Mouse (Mus musculus): ENCODE data around the gene Jak1. TPM values are rescaled to one million over a fixed set of nuclear protein-coding genes. Genes with fewer than 3 reads are reported as not detected.

Jak1 gene
- polyA plus RNA-seq, 1 experiment from 2014 or later, result 81.7 TPM

DNA sequence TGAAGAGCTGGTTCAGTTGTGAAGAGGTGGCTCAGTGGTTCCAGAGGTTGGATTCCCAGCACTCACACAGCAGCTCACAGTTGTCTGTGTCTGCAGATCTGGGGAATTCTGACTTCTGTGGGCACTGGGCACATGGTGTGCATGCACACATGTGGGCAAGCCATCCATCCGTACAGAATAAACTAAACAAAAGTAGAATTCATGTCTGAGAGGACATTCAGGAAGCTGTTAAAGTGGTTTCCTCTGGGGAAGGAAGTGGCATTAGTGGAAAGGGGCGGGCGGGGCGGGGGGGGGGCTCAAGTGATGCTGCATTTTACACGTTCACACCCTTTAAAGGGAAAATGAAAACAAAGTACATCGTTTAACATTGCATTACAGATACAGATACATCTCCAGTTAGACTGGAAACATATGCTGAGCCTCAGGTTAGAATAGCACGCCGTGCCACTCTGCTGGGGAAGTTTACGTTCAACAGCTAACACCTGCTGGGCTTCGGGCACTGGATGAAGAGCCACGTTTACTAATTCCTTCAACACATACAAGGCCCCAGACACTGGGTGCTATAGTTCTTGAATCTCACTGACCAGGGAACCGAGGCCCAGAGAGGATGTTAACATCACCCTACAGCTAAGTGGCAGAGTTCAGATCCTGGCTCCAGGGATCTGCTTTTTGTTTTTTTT is 33.4 kb upstream of the Jak1 start:
- WGBS, result 61% methylated on average over 12 of the region's 12 CpGs
- no peaks in the 10 kb centered on the region for H3K9me3 ChIP-seq (ENCODE audit: control insufficient read depth, low read length)
- H3K9ac ChIP-seq (ENCODE audit: low read length), result no peak overlapping the region
- H3K4me2 ChIP-seq (ENCODE audit: low read depth, low read length), result no peak overlapping the region
- H3K4me3 ChIP-seq (ENCODE audit: low read length), result no peak overlapping the region
- no peaks in the 10 kb centered on the region for H3K27me3 ChIP-seq (ENCODE audit: control insufficient read depth, insufficient read depth, low read depth, low read length)
- H3K36me3 ChIP-seq (ENCODE audit: control insufficient read depth, insufficient read depth, low read length), result no peaks in the 10 kb centered on the region
- no peaks in the 10 kb centered on the region; the same call in 1 of the 2 replicates for H3K4me1 ChIP-seq (replicated peaks; ENCODE audit: control insufficient read depth, insufficient read depth, low read length)
- H3K27ac ChIP-seq (ENCODE audit: low read length), result no peak overlapping the region
- no peak for ATAC-seq (ENCODE audit: low read depth)

DNA sequence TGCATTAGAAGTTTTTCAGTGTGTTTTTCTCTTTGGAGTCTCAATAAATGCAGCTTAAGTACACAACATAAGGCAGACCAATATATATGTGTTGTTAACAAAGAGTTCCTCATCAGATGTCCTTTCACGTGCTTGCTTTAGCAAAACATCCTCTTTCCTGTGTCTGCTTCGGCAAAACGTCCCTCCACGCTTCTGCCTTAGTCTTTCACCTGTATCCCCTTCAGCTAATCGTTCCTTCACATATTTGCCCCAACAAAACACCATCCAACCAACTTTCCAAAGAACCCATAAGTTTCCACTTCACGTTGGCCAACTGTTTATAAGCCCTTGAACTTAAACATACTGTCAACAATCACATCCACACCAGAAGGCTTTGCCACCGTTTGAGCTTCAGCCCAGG is 31.8 kb upstream of the Jak1 start:
- H3K27ac ChIP-seq (ENCODE audit: low read length), result no peak overlapping the region
- H3K27me3 ChIP-seq (ENCODE audit: control insufficient read depth, insufficient read depth, low read depth, low read length), result no peaks in the 10 kb centered on the region
- H3K4me2 ChIP-seq (ENCODE audit: low read depth, low read length), result no peak overlapping the region
- no peaks in the 10 kb centered on the region for H3K36me3 ChIP-seq (ENCODE audit: control insufficient read depth, insufficient read depth, low read length)
- no peaks in the 10 kb centered on the region for H3K9me3 ChIP-seq (ENCODE audit: control insufficient read depth, low read length)
- H3K4me1 ChIP-seq (replicated peaks; ENCODE audit: control insufficient read depth, insufficient read depth, low read length), result peaks cover 6% of the 10 kb centered on the region; the same call in 1 of the 2 replicates
- ATAC-seq (ENCODE audit: low read depth), result no peak
- H3K9ac ChIP-seq (ENCODE audit: low read length), result no peak overlapping the region
- H3K4me3 ChIP-seq (ENCODE audit: low read length), result no peak overlapping the region
- WGBS, result 54% methylated on average over 7 of the region's 7 CpGs

DNA sequence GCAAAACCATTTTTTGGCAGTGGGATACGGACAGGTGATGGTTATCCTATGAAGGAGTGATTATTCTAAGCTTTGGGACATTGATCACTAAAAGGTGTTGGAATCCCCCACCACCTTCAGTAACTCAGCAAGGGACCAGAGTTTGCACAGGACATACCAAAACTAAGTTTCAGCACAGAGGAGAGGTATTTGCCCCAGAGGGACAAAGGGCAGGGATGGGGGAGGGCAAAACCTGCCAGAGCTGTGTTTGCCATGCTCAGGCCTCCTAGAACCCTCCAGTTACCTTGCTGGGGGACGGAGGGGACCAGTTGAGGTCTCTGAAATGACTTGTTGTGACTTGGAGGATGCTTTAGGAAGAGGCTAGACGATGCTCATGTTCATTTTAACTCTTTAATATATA is 30.7 kb upstream of the Jak1 start:
- 70% methylated on average over 3 of the region's 3 CpGs for WGBS
- H3K36me3 ChIP-seq (ENCODE audit: control insufficient read depth, insufficient read depth, low read length), result no peaks in the 10 kb centered on the region
- no peak overlapping the region for H3K9ac ChIP-seq (ENCODE audit: low read length)
- no peaks in the 10 kb centered on the region for H3K9me3 ChIP-seq (ENCODE audit: control insufficient read depth, low read length)
- H3K4me3 ChIP-seq (ENCODE audit: low read length), result no peak overlapping the region
- no peak for ATAC-seq (ENCODE audit: low read depth)
- no peak overlapping the region for H3K27ac ChIP-seq (ENCODE audit: low read length)
- H3K4me1 ChIP-seq (replicated peaks; ENCODE audit: control insufficient read depth, insufficient read depth, low read length), result peaks cover 6% of the 10 kb centered on the region; the same call in 1 of the 2 replicates
- no peak overlapping the region for H3K4me2 ChIP-seq (ENCODE audit: low read depth, low read length)
- H3K27me3 ChIP-seq (ENCODE audit: control insufficient read depth, insufficient read depth, low read depth, low read length), result no peaks in the 10 kb centered on the region

DNA sequence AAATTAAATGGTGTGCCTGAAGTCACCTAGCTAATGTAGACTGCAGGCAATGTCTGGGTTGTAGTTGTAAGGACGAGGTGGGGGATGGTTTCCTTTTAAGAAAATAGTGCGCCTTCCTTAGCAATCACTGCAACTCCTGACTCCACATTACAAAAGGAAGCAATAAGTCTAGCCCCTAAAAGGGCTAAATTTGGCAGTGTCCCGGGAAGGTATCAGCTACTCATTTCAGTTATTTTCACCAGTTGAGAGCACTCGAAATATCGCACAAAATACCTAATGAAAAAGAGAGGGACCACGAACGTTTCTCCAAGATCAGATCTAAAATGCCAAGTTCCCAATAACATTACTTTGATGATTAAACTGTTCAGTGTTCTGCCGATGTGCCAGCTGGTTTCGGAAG is 28.6 kb upstream of the Jak1 start:
- Histone ChIP-seq H3K4me1 (replicated peaks; ENCODE audit: control insufficient read depth, insufficient read depth, low read length) (peaks cover 6% of the 10 kb centered on the region; the same call in 1 of the 2 replicates), H3K9me3 (ENCODE audit: control insufficient read depth, low read length) (no peaks in the 10 kb centered on the region), H3K4me2 (ENCODE audit: low read depth, low read length) (no peak overlapping the region), H3K36me3 (ENCODE audit: control insufficient read depth, insufficient read depth, low read length) (no peaks in the 10 kb centered on the region), H3K27ac (ENCODE audit: low read length) (no peak overlapping the region), H3K4me3 (ENCODE audit: low read length) (peak overlapping the region; percentile 56; the same call in 1 of the 2 replicates), H3K9ac (ENCODE audit: low read length) (no peak overlapping the region), H3K27me3 (ENCODE audit: control insufficient read depth, insufficient read depth, low read depth, low read length) (no peaks in the 10 kb centered on the region)
- ATAC-seq (ENCODE audit: low read depth), result no peak
- 47% methylated on average over 9 of the region's 9 CpGs for WGBS

DNA sequence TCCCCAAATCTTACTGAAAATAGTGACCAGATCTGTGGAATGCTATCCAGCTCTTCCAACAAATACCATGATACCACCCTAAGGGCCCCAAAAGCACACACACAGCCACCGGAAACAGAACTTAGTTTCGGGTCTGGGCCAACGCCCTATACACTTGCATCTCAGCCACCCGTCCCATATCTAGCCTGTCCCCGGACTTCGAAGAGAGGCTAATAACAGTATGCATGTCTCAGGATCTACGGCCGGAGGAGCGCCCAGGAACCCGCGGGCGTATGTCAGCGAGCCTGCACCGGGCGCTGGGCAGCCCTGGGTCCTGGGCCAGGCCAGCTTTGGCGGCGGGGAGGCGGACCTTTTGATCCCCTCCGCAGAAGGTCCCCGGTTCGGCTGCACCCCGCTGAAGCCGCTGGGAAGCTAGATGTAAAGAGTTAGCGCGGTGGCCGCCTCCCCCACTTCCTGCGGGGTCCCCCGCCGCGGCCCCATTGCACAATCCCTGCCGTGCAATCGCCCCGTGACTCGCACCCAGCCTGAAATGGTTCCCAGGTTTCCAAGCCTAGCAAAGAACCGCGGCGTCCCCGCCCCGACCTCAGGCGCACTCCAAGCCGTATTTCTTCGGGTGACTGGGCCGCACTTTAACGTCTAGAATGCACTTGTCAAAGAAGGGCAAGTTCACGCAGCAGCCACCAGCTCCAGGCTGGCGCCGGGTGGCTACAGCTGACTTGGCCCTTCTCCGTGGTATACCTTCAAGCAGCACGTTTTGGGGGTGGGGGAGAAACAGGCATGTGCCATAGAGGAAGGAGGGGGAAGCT is 27.9 kb upstream of the Jak1 start:
- peak; percentile 57 for ATAC-seq (ENCODE audit: low read depth)
- WGBS, result 1% methylated on average over 49 of the region's 49 CpGs
- Histone ChIP-seq H3K27me3 (ENCODE audit: control insufficient read depth, insufficient read depth, low read depth, low read length) (no peaks in the 10 kb centered on the region), H3K36me3 (ENCODE audit: control insufficient read depth, insufficient read depth, low read length) (no peaks in the 10 kb centered on the region), H3K4me2 (ENCODE audit: low read depth, low read length) (peak overlapping the region; percentile 95), H3K9me3 (ENCODE audit: control insufficient read depth, low read length) (no peaks in the 10 kb centered on the region), H3K4me3 (ENCODE audit: low read length) (peak overlapping the region; percentile 56), H3K27ac (ENCODE audit: low read length) (peak overlapping the region; percentile 88), H3K9ac (ENCODE audit: low read length) (peak overlapping the region; percentile 67), H3K4me1 (replicated peaks; ENCODE audit: control insufficient read depth, insufficient read depth, low read length) (peaks cover 6% of the 10 kb centered on the region; the same call in 1 of the 2 replicates)

DNA sequence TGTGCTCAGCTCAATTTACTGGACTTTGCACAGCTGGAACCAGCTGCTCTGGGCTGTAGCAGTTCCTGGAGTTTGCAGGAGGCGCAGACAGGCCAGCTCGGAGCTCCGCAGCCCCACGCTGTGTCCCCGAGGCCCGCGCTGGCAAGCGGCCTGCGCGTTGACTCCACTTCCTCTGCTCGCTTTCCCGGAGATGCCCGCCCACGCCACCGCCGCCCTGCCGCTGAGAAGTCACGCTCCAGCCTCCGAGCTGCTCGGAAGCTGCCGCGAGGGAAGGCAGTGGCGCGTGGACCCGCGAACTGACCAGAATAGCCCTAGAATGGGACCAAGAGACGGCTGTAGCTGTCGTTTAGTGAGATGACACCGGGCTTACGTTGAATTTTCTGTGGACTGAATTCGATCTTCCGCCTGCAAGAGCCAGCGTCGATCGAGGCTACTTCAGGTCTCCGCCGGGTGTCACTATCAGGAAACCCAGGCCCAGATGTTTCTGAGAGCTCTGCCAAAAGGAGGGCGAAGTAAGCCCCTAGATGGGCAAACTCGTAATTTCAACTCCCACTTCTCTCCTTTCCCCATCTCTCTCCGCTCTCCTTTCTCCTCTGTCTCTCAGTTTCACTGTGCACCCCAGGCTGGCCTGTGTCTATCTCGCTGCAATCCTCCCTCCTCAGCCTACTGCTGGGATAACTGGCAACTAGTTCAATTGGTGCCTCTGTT is 27.1 kb upstream of the Jak1 start:
- no peaks in the 10 kb centered on the region for H3K36me3 ChIP-seq (ENCODE audit: control insufficient read depth, insufficient read depth, low read length)
- peak overlapping the region; percentile 95 for H3K4me2 ChIP-seq (ENCODE audit: low read depth, low read length)
- under 1% methylated on average over 41 of the region's 41 CpGs for WGBS
- H3K9ac ChIP-seq (ENCODE audit: low read length), result peak overlapping the region; percentile 67
- H3K9me3 ChIP-seq (ENCODE audit: control insufficient read depth, low read length), result no peaks in the 10 kb centered on the region
- peak overlapping the region; percentile 56 for H3K4me3 ChIP-seq (ENCODE audit: low read length)
- H3K27ac ChIP-seq (ENCODE audit: low read length), result peak overlapping the region; percentile 88
- no peaks in the 10 kb centered on the region for H3K27me3 ChIP-seq (ENCODE audit: control insufficient read depth, insufficient read depth, low read depth, low read length)
- peaks cover 6% of the 10 kb centered on the region; the same call in 1 of the 2 replicates for H3K4me1 ChIP-seq (replicated peaks; ENCODE audit: control insufficient read depth, insufficient read depth, low read length)
- peak; percentile 95 for ATAC-seq (ENCODE audit: low read depth)

DNA sequence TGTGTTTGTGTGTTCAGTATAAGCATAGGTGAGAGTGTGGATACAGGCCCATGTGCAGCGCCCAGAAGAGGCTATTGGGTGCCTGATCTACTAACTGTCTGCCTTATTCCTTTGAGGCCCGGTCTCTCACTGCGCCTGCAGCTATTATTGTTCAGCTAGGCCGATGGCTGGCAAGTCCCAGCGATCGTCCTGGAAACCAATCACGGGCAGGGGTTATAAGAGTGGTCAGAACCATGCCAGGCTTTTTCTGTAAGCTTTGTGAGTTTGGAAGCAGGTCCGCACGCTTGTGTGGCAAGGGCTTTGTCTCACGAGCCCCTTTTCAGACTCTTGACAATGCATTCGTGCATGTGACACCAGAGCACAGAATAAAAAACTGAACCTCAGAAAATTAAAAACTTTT is 23.2 kb upstream of the Jak1 start:
- Histone ChIP-seq H3K9me3 (ENCODE audit: control insufficient read depth, low read length) (no peaks in the 10 kb centered on the region), H3K27me3 (ENCODE audit: control insufficient read depth, insufficient read depth, low read depth, low read length) (no peaks in the 10 kb centered on the region), H3K36me3 (ENCODE audit: control insufficient read depth, insufficient read depth, low read length) (no peaks in the 10 kb centered on the region), H3K27ac (ENCODE audit: low read length) (no peak overlapping the region), H3K4me2 (ENCODE audit: low read depth, low read length) (no peak overlapping the region), H3K4me1 (replicated peaks; ENCODE audit: control insufficient read depth, insufficient read depth, low read length) (peaks cover 6% of the 10 kb centered on the region; the same call in 1 of the 2 replicates), H3K9ac (ENCODE audit: low read length) (no peak overlapping the region), H3K4me3 (ENCODE audit: low read length) (no peak overlapping the region)
- ATAC-seq (ENCODE audit: low read depth), result no peak
- WGBS, result 88% methylated on average over 11 of the region's 11 CpGs

DNA sequence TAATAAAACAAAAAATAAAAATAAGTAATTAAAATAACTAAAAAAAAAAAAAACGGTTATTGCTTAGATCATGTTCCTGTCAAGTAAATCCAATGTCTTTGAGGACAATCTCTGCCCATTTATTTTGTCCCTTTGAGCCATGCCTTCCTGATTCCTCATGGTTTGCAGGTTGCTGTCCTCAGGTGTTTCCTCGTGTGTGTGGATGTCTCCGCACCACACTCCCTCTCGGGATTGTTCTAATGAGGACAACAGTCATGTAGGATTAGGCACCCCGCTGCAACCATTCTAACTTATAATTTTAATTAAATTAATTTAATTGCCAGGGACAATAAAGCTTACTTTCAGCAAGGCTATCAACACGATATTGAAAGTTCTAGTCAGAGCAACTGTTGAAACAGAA is 21.5 kb upstream of the Jak1 start:
- no peak for ATAC-seq (ENCODE audit: low read depth)
- 84% methylated on average over 6 of the region's 6 CpGs for WGBS
- Histone ChIP-seq H3K4me1 (replicated peaks; ENCODE audit: control insufficient read depth, insufficient read depth, low read length) (no peaks in the 10 kb centered on the region), H3K36me3 (ENCODE audit: control insufficient read depth, insufficient read depth, low read length) (no peaks in the 10 kb centered on the region), H3K27ac (ENCODE audit: low read length) (no peak overlapping the region), H3K9me3 (ENCODE audit: control insufficient read depth, low read length) (no peaks in the 10 kb centered on the region), H3K27me3 (ENCODE audit: control insufficient read depth, insufficient read depth, low read depth, low read length) (no peaks in the 10 kb centered on the region), H3K4me3 (ENCODE audit: low read length) (no peak overlapping the region), H3K9ac (ENCODE audit: low read length) (no peak overlapping the region), H3K4me2 (ENCODE audit: low read depth, low read length) (no peak overlapping the region)

DNA sequence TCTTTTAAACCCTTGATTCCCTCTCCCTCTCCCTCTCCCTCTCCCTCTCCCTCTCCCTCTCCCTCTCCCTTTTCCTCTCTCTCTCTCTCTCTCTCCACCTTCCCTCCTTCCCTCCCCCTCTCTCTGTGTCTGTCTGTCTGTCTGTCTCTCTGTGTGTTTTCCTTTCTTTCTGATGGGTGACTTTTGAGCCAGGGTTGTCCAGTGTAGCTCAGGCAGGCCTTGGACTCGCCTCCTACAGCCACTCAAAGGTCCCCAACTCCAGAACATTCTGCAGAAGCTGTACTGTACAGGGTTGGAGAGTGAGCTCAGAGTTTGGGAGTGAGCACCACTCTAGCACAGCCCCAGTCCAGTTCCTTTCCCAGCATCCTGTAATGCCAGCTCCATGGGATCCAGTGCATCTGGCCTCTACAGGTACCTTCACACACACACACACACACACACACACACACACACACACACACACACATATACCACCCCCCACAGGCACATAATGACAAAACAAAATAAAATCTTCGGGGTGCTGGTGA is 20.9 kb upstream of the Jak1 start:
- Histone ChIP-seq H3K4me1 (replicated peaks; ENCODE audit: control insufficient read depth, insufficient read depth, low read length) (no peaks in the 10 kb centered on the region), H3K36me3 (ENCODE audit: control insufficient read depth, insufficient read depth, low read length) (no peaks in the 10 kb centered on the region), H3K27ac (ENCODE audit: low read length) (no peak overlapping the region), H3K27me3 (ENCODE audit: control insufficient read depth, insufficient read depth, low read depth, low read length) (no peaks in the 10 kb centered on the region), H3K9ac (ENCODE audit: low read length) (no peak overlapping the region), H3K4me3 (ENCODE audit: low read length) (no peak overlapping the region), H3K4me2 (ENCODE audit: low read depth, low read length) (no peak overlapping the region), H3K9me3 (ENCODE audit: control insufficient read depth, low read length) (no peaks in the 10 kb centered on the region)
- WGBS, result 61% methylated on average over 2 of the region's 2 CpGs
- ATAC-seq (ENCODE audit: low read depth), result no peak

Data from lung, embryonic 16.5 days (tissue).